ENCODE assay signal across 8 mouse cellular contexts in genomic region chr2:127521172-127522005, GRCm38 (mm10). TPM values are rescaled to one million over a fixed set of nuclear protein-coding genes. Genes with fewer than 3 reads are reported as not detected.
DNase-seq lines count a peak whose midpoint lies in the region; ATAC-seq and TF ChIP-seq lines count a peak whose summit lies in the region.

No protein-coding gene starts in this region.

- H3K4me2 ChIP-seq in embryonic facial prominence, embryonic 11.5 days (ENCODE audit: low read depth, low read length): peak overlapping the region; percentile 54
- H3K4me2 ChIP-seq in hindbrain, embryonic 15.5 days: peak overlapping the region; percentile 56
- peak overlapping the region; percentile 52 for H3K4me2 ChIP-seq in limb, embryonic 12.5 days
- peak overlapping the region; percentile 56 for H3K4me2 ChIP-seq in neural tube, embryonic 14.5 days (ENCODE audit: low read depth, low read length)

- peak overlapping the region; percentile 37 for H3K9ac ChIP-seq in embryonic facial prominence, embryonic 11.5 days (replicated peaks; ENCODE audit: low read length)
- peak overlapping the region; percentile 43 for H3K9ac ChIP-seq in hindbrain, embryonic 15.5 days
- H3K9ac ChIP-seq in limb, embryonic 12.5 days (replicated peaks): peak overlapping the region; percentile 48; the same call in 1 of the 2 replicates
- H3K9ac ChIP-seq in neural tube, embryonic 14.5 days (replicated peaks; ENCODE audit: low read depth, low read length): peak overlapping the region; percentile 18

- no peaks in the 10 kb centered on the region for H3K36me3 ChIP-seq in embryonic facial prominence, embryonic 11.5 days (replicated peaks; ENCODE audit: control insufficient read depth, insufficient read depth, low read depth, low read length)
- no peaks in the 10 kb centered on the region for H3K36me3 ChIP-seq in hindbrain, embryonic 15.5 days
- no peaks in the 10 kb centered on the region for H3K36me3 ChIP-seq in limb, embryonic 12.5 days
- no peaks in the 10 kb centered on the region for H3K36me3 ChIP-seq in neural tube, embryonic 14.5 days (ENCODE audit: control insufficient read depth, insufficient read depth, low read length)

- H3K9me3 ChIP-seq in embryonic facial prominence, embryonic 11.5 days (replicated peaks; ENCODE audit: control insufficient read depth, low read length): no peaks in the 10 kb centered on the region
- no peaks in the 10 kb centered on the region for H3K9me3 ChIP-seq in hindbrain, embryonic 15.5 days
- H3K9me3 ChIP-seq in limb, embryonic 12.5 days: no peaks in the 10 kb centered on the region
- H3K9me3 ChIP-seq in neural tube, embryonic 14.5 days (ENCODE audit: control insufficient read depth, low read length): no peaks in the 10 kb centered on the region

- peak; percentile 72 for ATAC-seq in embryonic facial prominence, embryonic 11.5 days (replicated peaks; ENCODE audit: insufficient number of reproducible peaks, low FRiP score, low TSS enrichment, low read depth)
- peak; percentile 67 for ATAC-seq in hindbrain, embryonic 15.5 days (ENCODE audit: low FRiP score, low read depth)
- ATAC-seq in limb, embryonic 12.5 days (ENCODE audit: insufficient number of reproducible peaks, insufficient read depth, low FRiP score, low TSS enrichment, low read depth): 0 out of 2 replicates have a peak, but pooled peaks have one; percentile 52
- ATAC-seq in neural tube, embryonic 14.5 days (ENCODE audit: low read depth): peak; percentile 67
- ATAC-seq in monocyte, adult 5-6 weeks (replicated peaks; ENCODE audit: insufficient number of reproducible peaks, low FRiP score, low TSS enrichment, poor library complexity, severe bottlenecking): no peak

- 12% methylated on average over 18 of the region's 18 CpGs for WGBS in lung, adult 2 months
- under 1% methylated on average over 18 of the region's 18 CpGs for WGBS in embryonic facial prominence, embryonic 11.5 days
- WGBS in hindbrain, embryonic 15.5 days: 2% methylated on average over 18 of the region's 18 CpGs
- 1% methylated on average over 18 of the region's 18 CpGs for WGBS in limb, embryonic 12.5 days
- WGBS in neural tube, embryonic 14.5 days: under 1% methylated on average over 18 of the region's 18 CpGs

- peak overlapping the region; percentile 29 for H3K4me3 ChIP-seq in lung, adult 2 months (replicated peaks; ENCODE audit: extremely low read depth, low read depth, low read length)
- peak overlapping the region; percentile 15; the same call in 1 of the 2 replicates for H3K4me3 ChIP-seq in embryonic facial prominence, embryonic 11.5 days (ENCODE audit: low read depth, low read length)
- peak overlapping the region; percentile 42 for H3K4me3 ChIP-seq in hindbrain, embryonic 15.5 days
- H3K4me3 ChIP-seq in limb, embryonic 12.5 days (replicated peaks): peak overlapping the region; percentile 21
- peak overlapping the region; percentile 29 for H3K4me3 ChIP-seq in neural tube, embryonic 14.5 days (ENCODE audit: low read depth, low read length)

- H3K27ac ChIP-seq in embryonic facial prominence, embryonic 11.5 days (replicated peaks; ENCODE audit: low read depth, low read length): no peak overlapping the region
- peak overlapping the region; percentile 84 for H3K27ac ChIP-seq in hindbrain, embryonic 15.5 days (replicated peaks)
- H3K27ac ChIP-seq in limb, embryonic 12.5 days: no peak overlapping the region
- peak overlapping the region; percentile 35; the same call in 1 of the 2 replicates for H3K27ac ChIP-seq in neural tube, embryonic 14.5 days (ENCODE audit: low read depth, low read length)

- no peak for TF ChIP-seq CTCF in lung, adult 2 months (IDR thresholded peaks at IDR 0.05; ENCODE audit: insufficient read depth, low read length)

- DNase-seq in lung, adult 2 months: no peak
- no peak for DNase-seq in lung, postnatal 25 days (ENCODE audit: low spot score)
- DNase-seq in embryonic facial prominence, embryonic 11.5 days (ENCODE audit: low spot score): peak; percentile 61
- DNase-seq in thymus, postnatal 14 days: no peak

- no peak for TF ChIP-seq POLR2A in lung, adult 2 months (IDR thresholded peaks at IDR 0.05; ENCODE audit: borderline replicate concordance, extremely low read depth, low read depth, low read length)

- H3K4me1 ChIP-seq in lung, adult 2 months (ENCODE audit: control insufficient read depth, insufficient read depth, low read length): no peaks in the 10 kb centered on the region
- peaks cover 5% of the 10 kb centered on the region for H3K4me1 ChIP-seq in embryonic facial prominence, embryonic 11.5 days (ENCODE audit: control insufficient read depth, insufficient read depth, low read length)
- peaks cover 62% of the 10 kb centered on the region for H3K4me1 ChIP-seq in hindbrain, embryonic 15.5 days (replicated peaks)
- H3K4me1 ChIP-seq in limb, embryonic 12.5 days (replicated peaks): peaks cover 20% of the 10 kb centered on the region
- H3K4me1 ChIP-seq in neural tube, embryonic 14.5 days (ENCODE audit: control insufficient read depth, insufficient read depth, low read length): peaks cover 10% of the 10 kb centered on the region

- no peaks in the 10 kb centered on the region; the same call in 1 of the 2 replicates for H3K27me3 ChIP-seq in embryonic facial prominence, embryonic 11.5 days (ENCODE audit: control insufficient read depth, insufficient read depth, low read length)
- H3K27me3 ChIP-seq in hindbrain, embryonic 15.5 days: no peaks in the 10 kb centered on the region
- peaks cover 9% of the 10 kb centered on the region; the same call in 1 of the 2 replicates for H3K27me3 ChIP-seq in limb, embryonic 12.5 days
- no peaks in the 10 kb centered on the region for H3K27me3 ChIP-seq in neural tube, embryonic 14.5 days (ENCODE audit: control insufficient read depth, insufficient read depth, low read length)

RNA-seq across cellular contexts. Expression of gene Kcnip3, which starts 0.5 kb away (rescaled TPM):
- 1.5 and 3.1 TPM in 2 replicates for polyA plus RNA-seq in lung, adult 2 months (2012; rRNA removed)
- 2.8 and 3.0 TPM in 2 replicates for polyA plus RNA-seq in embryonic facial prominence, embryonic 11.5 days (2014; fragmentation: Nextera tagmentation; extraction: Ambion mirVana)
- polyA plus RNA-seq in hindbrain, embryonic 15.5 days (2015; fragmentation: Nextera tagmentation; extraction: Ambion mirVana): 11.0 and 13.9 TPM in 2 replicates
- polyA plus RNA-seq in limb, embryonic 12.5 days (2016; fragmentation: Nextera tagmentation; extraction: Ambion mirVana): 1.0 and 1.4 TPM in 2 replicates
- polyA plus RNA-seq in neural tube, embryonic 14.5 days (2014; fragmentation: Nextera tagmentation; extraction: Ambion mirVana): 9.2 and 12.6 TPM in 2 replicates
- 3.9 to 25.7 TPM (median 6.4 TPM) in 3 replicates for total RNA-seq in monocyte, adult 5-6 weeks (2017)

RNA-seq across cellular contexts. Expression of gene Prom2, which starts 19.9 kb away (rescaled TPM):
- polyA plus RNA-seq in lung, adult 2 months (2012; rRNA removed): 1.0 and 9.6 TPM in 2 replicates
- polyA plus RNA-seq in embryonic facial prominence, embryonic 11.5 days (2014; fragmentation: Nextera tagmentation; extraction: Ambion mirVana): 1.6 and 1.9 TPM in 2 replicates
- 0.09 and 0.10 TPM in 2 replicates for polyA plus RNA-seq in hindbrain, embryonic 15.5 days (2015; fragmentation: Nextera tagmentation; extraction: Ambion mirVana)
- polyA plus RNA-seq in limb, embryonic 12.5 days (2016; fragmentation: Nextera tagmentation; extraction: Ambion mirVana): 1.2 and 1.7 TPM in 2 replicates
- polyA plus RNA-seq in neural tube, embryonic 14.5 days (2014; fragmentation: Nextera tagmentation; extraction: Ambion mirVana): not detected in 2 replicates
- total RNA-seq in monocyte, adult 5-6 weeks (2017): not detected in 3 replicates

Comparison
In these comparisons a context has a peak if more than half of its experiments do, and no peak if none do; other contexts are left out.
1. H3K27ac ChIP-seq: peak in hindbrain, embryonic 15.5 days (single experiment) and neural tube, embryonic 14.5 days (single experiment); none in embryonic facial prominence, embryonic 11.5 days (single experiment) and limb, embryonic 12.5 days (single experiment).
2. Peak in every context shown above with its lines, with median percentiles within 50 percentile points of each other: H3K4me3 ChIP-seq, H3K4me2 ChIP-seq and H3K9ac ChIP-seq.